Mouse (Mus musculus) cerebellum, adult 2 months (tissue): ENCODE data around the gene Dlg3.

Experiments used
- CTCF ChIP-seq: fragments of 200-500 bp; IDR thresholded peaks from 2 replicates; pipeline ENCODE4 v1.5.1; 2011; ENCODE audit warnings: low read depth, mild to moderate bottlenecking, control low read depth, low read length, moderate library complexity, borderline replicate concordance; ENCODE audit not compliant: insufficient read depth
- POLR2A ChIP-seq: fragments of 200-500 bp; IDR thresholded peaks from 2 replicates; pipeline ENCODE4 v1.6.1; 2011; ENCODE audit warnings: low read length, control low read depth, borderline replicate concordance; ENCODE audit not compliant: insufficient read depth

DNA sequence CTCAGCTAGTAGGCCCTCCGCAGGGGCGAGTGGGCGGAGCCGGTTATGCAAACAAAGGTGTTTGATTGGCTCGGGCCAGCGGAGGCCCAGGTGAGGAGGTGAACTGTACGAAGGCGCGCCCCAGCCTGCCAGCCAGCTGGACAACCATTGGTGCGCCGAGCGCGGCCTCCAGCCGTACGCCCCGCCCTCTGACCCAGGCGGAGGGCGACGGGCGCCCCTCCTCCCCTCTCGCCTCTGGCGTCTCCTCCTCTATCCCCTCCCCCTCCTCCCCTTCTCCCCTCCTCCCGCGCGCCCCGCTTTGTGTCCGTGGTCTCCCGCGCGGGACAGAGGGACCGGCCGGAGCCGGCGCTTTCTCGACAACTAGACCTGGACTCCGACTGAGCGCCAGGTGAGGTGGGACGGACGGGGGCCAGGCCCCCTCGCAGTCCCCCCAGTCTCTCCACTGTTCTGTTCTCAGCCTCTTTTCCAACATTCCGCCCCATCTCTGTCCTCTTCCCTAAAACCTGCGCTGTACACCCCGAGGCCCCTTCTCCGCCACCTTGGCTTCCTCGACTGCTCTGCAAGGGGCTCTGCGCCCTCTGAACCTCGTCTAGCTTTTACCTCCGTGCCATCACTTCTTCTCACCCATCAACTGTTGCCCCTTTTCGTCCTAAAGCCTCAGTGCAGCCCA, 9.6 kb downstream of the Dlg3 start:
- TF ChIP-seq CTCF (no peak), POLR2A (no peak)
